Mouse (Mus musculus) T-helper 2 cell (primary cell): ENCODE measurements around the gene Sptbn2.
"Not testable (repeated sequence)": the region's sequence is repeated elsewhere in the genome, so short reads cannot be mapped to it uniquely, and the experiment has no call there.

Experiments used
- in situ Hi-C: fragments of 300-600 bp; cut with MboI, MseI; formaldehyde crosslinking; loops from one replicate; pipeline ENCODE4 v1.15.1; 2025; ENCODE audit warnings: high pct_unique_total_duplicates

Gene Sptbn2

DNA sequence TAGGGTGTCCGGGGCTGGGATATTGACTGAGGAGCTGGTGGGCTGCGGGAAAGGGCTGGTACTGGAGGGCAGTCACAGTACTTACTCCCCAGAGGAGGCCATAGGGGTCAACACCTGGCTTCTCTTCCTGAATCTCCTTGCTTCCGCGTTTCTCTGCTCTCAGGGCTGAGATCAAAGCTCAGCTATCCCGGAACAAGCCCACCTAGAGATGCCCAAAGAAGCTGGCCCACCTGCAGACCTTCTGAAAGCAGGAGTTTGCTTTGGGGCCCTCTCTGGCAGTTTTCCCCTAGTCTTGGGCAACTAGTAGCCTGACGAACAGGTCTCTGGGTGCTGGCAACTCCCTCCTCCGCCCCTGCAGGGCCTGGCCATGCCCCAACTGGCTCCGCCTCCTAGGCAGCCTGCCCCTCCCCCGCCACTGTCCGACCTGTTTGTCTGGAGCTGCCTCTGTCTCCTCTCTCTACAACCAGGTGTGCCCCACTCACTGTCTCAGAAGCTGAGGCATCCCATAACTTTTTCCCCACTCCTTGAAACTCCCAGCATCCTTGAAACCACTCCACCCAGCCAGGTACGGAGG lies 9.8 kb downstream of the Sptbn2 start:
- in situ Hi-C loops, result no loop called here

DNA sequence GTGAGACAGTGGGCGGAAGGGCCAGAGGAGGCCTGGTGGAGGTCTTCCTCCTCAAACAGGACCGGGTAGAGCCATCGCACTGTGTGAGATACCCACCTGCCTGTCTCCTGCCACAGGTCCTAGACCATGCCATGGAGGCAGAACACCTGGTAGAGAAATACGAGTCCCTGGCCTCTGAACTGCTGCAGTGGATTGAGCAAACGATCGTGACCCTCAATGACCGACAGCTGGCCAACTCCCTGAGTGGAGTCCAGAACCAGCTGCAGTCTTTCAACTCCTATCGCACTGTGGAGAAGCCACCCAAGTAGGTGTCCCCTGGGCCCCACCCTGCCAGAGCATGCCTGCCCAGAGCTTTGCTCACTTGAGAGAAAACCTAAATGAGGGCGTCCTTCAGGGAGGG lies 18.2 kb downstream of the Sptbn2 start:
- in situ Hi-C loops, result no loop called here

DNA sequence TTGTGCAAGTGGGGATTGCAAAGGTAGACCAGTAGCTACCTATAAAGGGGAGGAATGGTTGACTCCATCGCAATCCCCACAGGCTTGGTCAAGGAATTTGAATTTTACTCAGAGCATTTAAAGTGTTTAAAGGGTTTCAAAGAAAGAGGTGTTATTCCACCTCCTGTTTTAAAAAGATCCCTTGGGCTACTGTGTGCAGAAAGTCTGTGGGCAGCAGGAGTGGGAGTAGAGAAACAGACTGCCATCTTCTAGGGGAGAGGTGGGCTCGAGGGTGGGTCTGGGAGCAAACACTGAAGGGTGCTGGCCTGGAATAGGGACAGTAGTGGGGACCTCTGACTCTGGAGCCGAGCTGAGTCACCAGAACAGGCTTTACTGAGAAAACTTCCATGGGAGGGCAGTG lies 22.1 kb downstream of the Sptbn2 start:
- in situ Hi-C loops, result no loop called here

DNA sequence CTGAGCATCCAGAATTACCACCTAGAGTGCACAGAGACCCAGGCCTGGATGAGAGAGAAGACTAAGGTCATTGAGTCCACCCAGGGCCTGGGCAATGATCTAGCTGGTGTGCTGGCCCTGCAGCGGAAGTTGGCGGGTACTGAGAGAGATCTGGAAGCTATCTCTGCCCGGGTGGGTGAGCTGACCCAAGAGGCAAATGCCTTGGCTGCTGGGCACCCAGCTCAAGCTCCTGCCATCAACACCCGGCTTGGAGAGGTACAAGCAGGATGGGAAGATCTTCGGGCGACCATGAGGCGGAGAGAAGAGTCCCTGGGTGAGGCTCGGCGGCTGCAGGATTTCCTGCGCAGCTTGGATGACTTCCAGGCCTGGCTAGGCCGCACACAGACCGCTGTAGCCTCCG lies 26.9 kb downstream of the Sptbn2 start:
- in situ Hi-C loops, result no loop called here

DNA sequence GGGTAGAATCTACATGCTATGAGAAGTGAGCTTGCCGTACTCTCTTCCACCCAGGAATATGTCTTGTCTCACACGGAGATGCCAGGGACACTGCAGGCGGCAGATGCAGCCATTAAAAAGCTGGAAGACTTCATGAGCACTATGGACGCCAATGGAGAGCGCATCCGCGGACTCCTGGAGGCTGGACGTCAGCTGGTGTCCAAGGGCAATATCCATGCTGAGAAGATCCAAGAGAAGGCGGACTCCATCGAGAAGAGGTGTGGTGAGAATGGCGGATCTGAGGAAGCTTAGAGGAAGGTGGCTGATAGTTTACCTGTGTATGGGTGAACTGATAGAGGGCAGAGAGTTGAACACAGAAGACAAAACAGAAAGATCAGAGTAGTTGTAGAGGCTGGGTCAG lies 28.1 kb downstream of the Sptbn2 start:
- in situ Hi-C loops, result no loop called here

DNA sequence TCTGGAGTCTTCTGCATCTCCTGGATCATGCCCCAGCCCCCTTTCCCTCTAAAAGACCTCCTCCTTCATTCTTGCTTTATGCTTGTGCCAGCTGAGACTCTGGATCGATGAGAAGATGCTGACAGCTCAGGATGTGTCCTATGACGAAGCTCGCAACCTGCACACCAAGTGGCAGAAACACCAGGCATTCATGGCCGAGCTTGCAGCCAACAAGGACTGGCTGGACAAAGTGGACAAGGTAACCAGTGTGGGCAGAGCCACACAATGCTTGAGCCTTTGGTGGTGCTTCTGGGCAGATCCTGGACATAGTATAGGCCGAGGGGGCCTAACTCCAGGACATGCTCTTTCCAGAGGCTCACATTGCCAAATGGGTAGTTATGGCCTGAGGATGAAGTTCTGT lies 28.8 kb downstream of the Sptbn2 start:
- in situ Hi-C loops, result loop anchor here (5.0 kb wide), 1 partner anchor 87 kb away; no protein-coding TSS in a partner anchor

DNA sequence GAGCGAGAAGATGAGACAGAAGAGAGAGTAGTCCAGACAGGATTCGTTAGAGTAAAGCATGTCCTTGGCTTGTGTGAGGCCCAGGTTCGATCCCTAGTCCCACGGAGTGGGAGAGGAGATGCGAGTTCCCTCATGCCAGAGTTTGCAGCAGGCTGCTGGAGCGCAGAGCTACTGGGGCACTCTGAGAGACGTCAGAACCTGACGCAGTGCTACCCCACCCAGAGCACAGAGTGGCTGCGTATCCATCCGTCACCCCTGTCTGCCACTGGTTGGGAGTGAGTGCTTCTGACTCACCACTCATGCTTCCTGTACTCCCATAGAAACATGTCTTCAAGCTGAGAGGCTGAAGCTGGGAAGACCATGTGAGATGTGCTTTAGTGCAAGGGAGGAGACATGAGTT lies 30.5 kb downstream of the Sptbn2 start:
- in situ Hi-C loops, result loop anchor here (5.0 kb wide), 1 partner anchor 89 kb away; no protein-coding TSS in a partner anchor

DNA sequence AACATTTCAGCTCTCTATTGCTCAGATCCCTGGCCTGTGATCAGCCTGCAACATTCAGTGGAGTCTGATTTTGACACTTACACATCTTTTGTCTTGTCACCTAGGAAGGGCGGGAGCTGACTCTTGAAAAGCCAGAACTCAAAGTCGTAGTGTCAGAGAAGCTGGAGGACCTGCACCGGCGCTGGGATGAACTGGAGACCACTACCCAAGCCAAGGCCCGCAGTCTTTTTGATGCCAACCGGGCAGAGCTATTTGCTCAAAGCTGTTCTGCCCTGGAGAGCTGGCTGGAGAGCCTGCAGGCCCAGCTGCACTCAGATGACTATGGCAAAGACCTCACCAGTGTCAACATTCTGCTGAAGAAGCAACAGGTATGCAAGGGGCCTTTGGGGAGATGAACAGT lies 31.3 kb downstream of the Sptbn2 start:
- in situ Hi-C loops, result loop anchor here (5.0 kb wide), 1 partner anchor 90 kb away; no protein-coding TSS in a partner anchor

DNA sequence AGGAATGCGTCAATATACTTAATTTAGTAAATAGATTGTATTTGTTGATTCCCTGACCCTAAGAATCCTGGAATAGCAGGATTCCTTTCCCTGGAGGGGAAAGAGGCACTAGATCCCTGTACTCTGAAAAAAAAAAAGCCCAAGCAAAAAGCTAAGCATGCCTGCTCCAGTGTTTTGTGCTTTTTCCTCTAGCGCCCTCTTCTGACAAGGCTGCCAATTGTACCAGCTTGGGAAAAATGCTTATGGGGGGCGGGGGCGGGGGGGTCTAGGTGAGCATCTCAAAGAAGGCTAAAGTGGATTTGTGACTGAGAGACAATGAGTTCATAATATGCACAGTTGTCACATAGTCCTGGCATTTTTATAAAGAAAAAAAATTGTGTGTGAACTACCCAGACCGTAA lies 32.6 kb downstream of the Sptbn2 start:
- in situ Hi-C loops, result loop anchor here (5.0 kb wide), 1 partner anchor 91 kb away; no protein-coding TSS in a partner anchor

DNA sequence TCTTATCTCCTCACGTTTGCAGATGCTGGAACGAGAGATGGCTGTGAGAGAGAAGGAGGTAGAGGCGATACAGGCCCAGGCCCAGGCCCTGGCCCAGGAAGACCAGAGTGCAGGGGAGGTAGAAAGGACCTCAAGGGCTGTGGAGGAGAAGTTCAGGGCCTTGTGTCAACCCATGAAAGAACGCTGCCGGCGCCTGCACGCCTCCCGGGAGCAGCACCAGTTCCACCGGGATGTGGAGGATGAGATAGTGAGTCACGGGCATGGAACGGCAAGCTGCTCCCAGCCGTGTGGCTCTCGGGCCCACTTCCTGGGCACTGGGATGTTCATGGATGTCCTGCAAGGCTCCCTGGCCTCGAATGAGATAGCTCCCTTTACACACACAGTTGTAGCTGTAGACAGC lies 33.1 kb downstream of the Sptbn2 start:
- in situ Hi-C loops, result loop anchor here (5.0 kb wide), 1 partner anchor 92 kb away; no protein-coding TSS in a partner anchor

DNA sequence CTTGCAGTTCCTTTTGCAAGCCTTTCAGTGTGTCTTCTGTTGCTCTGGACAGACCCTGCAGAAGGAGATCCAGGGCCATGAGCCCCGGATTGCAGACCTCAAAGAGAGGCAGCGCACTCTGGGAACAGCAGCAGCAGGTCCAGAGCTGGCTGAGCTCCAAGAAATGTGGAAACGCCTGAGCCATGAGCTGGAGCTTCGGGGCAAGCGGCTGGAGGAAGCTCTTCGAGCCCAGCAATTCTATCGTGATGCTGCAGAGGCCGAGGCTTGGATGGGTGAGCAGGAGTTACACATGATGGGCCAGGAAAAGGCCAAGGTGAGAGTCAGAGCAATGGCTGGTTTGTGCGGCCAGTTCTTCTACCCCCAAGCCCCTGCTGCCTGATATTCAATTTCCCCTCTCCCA lies 34.1 kb downstream of the Sptbn2 start:
- in situ Hi-C loops, result no loop called here

DNA sequence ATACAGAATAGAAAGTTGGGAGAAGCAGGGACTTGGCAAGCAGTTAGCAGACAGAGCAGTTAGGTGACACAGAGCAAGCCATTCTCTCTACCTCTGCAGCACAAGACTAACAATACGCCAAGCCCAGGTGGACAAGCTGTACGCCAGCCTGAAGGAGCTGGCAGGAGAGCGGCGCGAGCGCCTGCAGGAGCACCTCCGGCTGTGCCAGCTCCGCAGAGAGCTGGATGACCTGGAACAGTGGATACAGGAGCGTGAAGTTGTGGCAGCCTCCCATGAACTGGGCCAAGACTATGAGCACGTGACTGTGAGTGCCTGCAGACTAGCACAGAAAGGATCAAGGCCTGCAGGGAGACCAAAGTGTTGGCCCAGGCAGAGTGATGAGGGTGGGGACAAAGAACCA lies 34.7 kb downstream of the Sptbn2 start:
- in situ Hi-C loops, result no loop called here

DNA sequence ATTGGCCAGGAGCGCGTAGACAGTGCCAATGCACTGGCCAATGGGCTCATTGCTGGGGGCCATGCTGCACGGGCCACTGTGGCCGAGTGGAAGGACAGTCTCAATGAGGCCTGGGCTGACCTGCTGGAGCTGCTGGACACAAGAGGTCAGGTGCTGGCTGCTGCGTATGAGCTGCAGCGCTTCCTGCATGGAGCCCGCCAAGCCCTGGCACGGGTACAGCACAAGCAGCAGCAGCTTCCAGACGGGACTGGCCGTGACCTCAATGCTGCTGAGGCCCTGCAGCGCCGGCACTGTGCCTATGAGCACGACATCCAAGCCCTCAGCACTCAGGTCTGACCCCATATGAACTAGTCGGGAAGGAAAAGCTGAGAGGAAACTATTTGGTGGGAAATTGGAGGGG lies 35.6 kb downstream of the Sptbn2 start:
- in situ Hi-C loops, result no loop called here

DNA sequence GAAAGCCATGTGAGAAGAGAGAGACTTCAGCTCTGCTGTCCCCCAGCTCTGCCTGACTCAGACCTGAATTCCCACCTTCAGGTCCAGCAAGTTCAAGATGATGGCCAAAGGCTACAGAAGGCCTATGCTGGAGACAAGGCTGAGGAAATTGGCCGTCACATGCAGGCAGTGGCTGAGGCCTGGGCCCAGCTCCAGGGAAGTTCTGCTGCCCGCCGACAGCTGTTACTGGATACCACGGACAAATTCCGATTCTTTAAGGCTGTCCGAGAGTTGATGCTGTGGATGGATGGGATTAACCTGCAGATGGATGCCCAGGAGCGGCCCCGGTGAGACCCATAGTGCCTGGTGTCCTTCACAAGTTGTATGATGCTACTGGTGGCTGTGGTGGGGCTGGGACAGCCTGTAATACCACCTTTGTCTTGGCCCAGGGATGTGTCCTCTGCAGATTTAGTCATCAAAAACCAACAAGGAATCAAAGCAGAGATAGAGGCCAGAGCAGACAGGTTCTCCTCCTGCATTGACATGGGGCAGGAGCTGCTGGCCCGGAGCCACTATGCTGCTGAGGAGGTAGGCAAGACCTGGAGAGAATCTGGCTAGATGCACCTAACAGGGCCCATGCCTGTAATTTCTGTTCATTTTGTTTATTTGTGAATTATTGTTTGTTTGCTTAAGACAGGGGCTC lies 36.8 kb downstream of the Sptbn2 start:
- in situ Hi-C loops, result no loop called here

DNA sequence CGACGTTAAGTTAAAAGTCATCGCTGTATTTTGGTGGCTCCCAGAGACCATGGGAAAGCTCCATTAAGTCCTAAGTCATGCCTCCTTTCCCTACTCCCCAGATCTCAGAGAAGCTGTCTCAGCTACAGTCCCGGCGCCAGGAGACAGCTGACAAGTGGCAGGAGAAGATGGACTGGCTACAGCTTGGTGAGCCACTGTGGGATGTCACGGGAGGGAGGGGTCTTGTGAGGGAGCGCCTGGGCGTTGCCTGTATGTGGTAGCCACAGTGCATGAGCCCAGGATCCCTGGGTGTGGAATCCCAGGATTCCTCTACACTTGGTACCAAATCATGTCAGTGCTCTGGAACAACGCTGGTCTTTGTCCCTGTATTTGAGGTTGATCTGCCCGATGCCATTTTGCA lies 37.5 kb downstream of the Sptbn2 start:
- in situ Hi-C loops, result no loop called here

DNA sequence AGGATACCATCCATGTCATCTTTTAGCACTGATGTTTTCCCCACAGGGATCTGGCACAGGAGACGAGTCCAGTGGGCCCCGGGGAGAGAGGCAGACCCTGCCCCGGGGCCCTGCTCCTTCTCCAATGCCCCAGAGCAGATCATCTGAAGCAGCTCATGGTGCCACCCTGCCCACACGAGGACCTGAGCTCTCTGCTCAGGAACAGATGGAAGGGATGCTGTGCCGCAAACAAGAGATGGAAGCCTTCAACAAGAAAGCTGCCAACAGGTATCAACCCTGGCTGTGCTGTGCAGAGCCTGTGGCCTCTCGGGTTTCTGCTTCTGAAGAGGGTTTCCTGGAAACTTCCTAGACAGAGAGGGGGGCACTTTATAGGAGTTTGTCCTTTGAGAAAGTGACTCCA lies 39.0 kb downstream of the Sptbn2 start:
- in situ Hi-C loops, result no loop called here

DNA sequence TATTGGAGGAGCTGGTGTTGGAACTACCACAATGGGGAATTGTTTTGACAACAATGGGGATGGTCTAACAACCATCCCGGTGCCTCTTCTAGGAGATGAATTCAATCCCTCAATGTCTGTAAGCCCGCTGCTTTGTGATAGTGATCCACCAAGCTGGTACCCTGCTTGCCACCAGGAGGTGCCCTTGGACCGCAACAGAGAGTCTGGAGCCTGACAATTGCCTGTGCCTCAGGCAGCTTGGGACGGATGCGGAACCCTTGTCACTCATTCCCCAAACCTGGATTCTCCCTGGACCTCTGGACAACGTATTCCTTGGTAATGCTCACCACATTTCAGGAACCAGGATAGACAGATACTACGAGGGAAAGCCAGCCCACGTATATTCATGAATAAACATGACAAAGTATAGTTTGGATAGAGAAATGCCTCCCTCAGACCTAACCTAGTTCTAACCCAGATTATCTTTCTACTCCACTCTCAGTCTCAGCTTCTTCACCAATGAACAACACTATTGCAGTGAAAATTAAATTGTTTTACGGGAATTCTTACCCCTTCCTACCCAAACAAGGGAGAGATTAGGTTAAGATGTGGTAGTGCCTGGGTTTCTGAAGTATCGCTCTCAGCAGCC lies 44.7 kb downstream of the Sptbn2 start:
- in situ Hi-C loops, result loop anchor here (5.0 kb wide), 1 partner anchor 217 kb away; no protein-coding TSS in a partner anchor

DNA sequence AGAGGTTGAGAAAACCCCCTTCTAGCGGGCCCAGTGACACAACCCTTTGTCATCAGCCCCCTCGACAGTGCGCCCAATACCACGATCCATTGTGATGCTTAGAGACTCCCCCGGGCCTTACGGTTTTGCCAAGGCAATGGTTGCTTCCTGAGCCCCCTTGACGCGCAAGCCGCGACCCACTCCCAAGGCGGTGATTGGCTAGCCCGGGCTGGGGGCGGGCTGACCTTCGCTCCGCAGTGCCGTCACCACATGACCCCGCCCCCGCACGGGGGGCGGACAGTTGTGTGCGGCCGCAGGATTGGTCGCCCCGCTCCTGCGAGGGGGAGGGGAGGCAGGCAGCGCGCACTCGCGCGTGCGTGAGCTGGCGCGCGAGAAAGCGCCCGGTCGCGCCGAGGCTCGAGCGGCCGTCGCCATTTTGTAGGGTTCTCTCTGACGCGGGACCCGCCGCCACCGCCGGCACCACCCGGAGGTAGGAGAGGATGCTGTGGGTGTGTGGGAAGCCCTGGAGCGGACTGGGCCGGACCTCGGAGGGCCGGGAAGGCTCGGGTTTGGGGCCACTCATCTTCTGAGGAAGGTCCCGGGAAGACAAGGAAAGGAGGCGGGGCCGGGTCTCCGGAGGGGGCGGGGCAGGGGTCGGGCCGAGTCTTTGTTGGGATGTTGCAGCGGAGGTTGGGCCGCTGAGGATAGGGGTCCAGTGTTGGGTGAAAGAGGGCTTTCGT lies 45.4 kb downstream of the Sptbn2 start, which contains the start of gene Rbm4b:
Gene Rbm4b (plus strand): TSS at position 305 of the 719 bp plus-strand sequence.
- in situ Hi-C loops, result loop anchor here (5.0 kb wide), 1 partner anchor 216 kb away; no protein-coding TSS in a partner anchor

DNA sequence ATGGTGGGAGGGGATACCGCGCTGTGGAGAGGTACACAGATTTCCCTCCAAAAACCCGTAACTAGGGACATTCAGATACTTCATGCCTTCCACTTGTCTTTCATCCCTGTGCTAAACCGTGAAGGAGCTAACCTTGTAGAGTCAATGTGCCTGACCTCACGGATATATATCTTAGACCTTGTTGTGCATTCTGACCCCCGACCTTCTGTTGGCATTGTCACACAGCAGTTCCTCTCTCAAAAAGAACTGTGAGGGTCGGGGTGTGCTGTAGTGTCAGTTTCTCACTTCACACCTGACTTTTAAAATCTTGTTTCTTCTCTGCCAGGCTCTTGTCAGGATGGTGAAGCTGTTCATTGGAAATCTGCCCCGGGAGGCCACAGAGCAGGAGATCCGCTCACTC lies 46.0 kb downstream of the Sptbn2 start:
- in situ Hi-C loops, result loop anchor here (5.0 kb wide), 1 partner anchor 215 kb away; no protein-coding TSS in a partner anchor

DNA sequence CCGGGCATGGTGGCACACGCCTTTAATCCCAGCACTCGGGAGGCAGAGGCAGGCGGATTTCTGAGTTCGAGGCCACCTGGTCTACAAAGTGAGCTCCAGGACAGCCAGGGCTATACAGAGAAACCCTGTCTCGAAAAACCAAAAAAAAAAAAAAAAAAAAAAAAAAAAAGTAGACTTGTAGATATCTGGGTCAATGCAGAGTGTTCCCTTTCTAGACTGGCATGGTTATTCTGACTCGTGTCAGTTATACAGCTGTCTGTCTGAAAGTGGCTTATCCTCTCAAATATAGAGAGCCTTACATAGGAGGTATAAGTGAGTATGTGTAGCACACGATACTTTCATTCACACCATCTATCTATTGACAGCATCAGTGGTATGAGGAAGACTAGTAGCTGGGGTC lies 49.6 kb downstream of the Sptbn2 start:
- in situ Hi-C loops, result not testable (repeated sequence)

DNA sequence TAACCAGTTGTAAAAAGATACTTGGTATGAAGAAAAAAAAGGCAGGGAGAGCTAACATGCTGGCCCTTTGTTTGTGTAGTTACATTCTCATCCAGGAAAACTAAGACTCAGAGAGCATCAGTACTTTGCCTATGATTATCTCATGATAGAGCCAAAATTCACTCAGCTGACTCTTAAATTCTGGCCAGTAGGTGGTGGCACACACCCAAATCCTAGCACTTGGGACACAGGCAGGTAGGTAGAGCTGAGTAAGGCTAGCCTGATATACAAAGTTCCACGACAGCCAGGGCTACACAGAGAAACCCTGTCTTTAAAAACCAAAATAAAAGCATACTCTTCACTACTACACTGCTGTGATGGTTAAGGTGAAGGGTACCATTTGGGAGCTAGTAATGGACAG lies 51.9 kb downstream of the Sptbn2 start:
- in situ Hi-C loops, result no loop called here
